Mouse (Mus musculus): ENCODE results near the gene Tfap4. TPM values are rescaled to one million over a fixed set of nuclear protein-coding genes. Genes with fewer than 3 reads are reported as not detected.

The Tfap4 gene
- 15.7 and 17.3 TPM in 2 replicates for polyA plus RNA-seq (2015; fragmentation: Nextera tagmentation; extraction: Ambion mirVana)

- H3K27me3 ChIP-seq, result 0 out of 2 replicates have a peak, but pooled peaks cover 2% of the 10 kb centered on the region
- H3K9ac ChIP-seq, result peak within 1 kb of the TSS; percentile 75
- peak within 1 kb of the TSS; percentile 92 for H3K27ac ChIP-seq
- H3K4me3 ChIP-seq, result peak within 1 kb of the TSS; percentile 73
- peak; percentile 31 for ATAC-seq
- 1% methylated on average over 16 of the region's 17 CpGs for WGBS
- H3K36me3 ChIP-seq (ENCODE audit: poor library complexity, severe bottlenecking), result no peaks in the 10 kb centered on the region
- H3K9me3 ChIP-seq (replicated peaks), result no peaks in the 10 kb centered on the region
- H3K4me1 ChIP-seq, result peaks cover 21% of the 10 kb centered on the region
- H3K4me2 ChIP-seq, result peak within 1 kb of the TSS; percentile 89
Observed at GRCm38 (mm10) chr16:4559715-4560144, at the start of gene Tfap4. Gene Tfap4, minus strand, starts transcription at chr16:4559854.

DNA sequence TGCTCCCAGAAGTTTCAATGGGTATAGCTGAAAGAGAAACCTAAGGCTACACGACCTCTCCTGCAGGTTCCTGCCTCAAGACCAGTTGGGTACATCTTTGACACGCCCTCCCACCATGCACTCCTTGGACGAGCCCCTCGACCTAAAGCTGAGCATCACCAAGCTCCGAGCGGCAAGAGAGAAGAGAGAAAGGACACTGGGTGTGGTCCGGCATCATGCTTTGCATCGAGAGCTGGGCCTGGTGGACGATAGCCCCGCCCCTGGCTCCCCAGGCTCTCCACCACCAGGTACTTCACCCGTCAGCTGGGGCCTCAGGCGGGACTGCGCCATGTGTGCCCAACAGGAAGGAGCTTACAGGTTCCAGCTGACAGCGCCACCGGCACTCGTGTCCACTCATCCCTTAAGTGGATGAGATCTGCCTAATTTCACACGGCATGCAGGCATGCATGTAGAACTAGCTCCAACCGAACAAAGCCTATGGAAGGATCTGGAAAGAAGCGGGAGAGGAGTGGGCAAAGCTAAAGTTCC, 48.9 kb upstream of the Tfap4 start:
- Histone ChIP-seq H3K4me2 (no peak overlapping the region), H3K27me3 (no peaks in the 10 kb centered on the region), H3K9ac (no peak overlapping the region), H3K27ac (no peak overlapping the region), H3K9me3 (replicated peaks) (no peaks in the 10 kb centered on the region), H3K4me1 (peaks cover 39% of the 10 kb centered on the region), H3K36me3 (ENCODE audit: poor library complexity, severe bottlenecking) (peaks cover 47% of the 10 kb centered on the region), H3K4me3 (no peak overlapping the region)
- ATAC-seq, result no peak
- WGBS, result 83% methylated on average over 19 of the region's 19 CpGs

GRCm38 (mm10) chr16:4607818-4608531, 48.3 kb upstream of the Tfap4 start:
- H3K27me3 ChIP-seq, result no peaks in the 10 kb centered on the region
- H3K4me3 ChIP-seq, result no peak overlapping the region
- no peak overlapping the region for H3K9ac ChIP-seq
- H3K36me3 ChIP-seq (ENCODE audit: poor library complexity, severe bottlenecking), result peaks cover 41% of the 10 kb centered on the region
- 60% methylated on average over 9 of the region's 9 CpGs for WGBS
- H3K9me3 ChIP-seq (replicated peaks), result no peaks in the 10 kb centered on the region
- peaks cover 45% of the 10 kb centered on the region for H3K4me1 ChIP-seq
- no peak overlapping the region for H3K4me2 ChIP-seq
- no peak overlapping the region for H3K27ac ChIP-seq
- ATAC-seq, result peak; percentile 55

DNA sequence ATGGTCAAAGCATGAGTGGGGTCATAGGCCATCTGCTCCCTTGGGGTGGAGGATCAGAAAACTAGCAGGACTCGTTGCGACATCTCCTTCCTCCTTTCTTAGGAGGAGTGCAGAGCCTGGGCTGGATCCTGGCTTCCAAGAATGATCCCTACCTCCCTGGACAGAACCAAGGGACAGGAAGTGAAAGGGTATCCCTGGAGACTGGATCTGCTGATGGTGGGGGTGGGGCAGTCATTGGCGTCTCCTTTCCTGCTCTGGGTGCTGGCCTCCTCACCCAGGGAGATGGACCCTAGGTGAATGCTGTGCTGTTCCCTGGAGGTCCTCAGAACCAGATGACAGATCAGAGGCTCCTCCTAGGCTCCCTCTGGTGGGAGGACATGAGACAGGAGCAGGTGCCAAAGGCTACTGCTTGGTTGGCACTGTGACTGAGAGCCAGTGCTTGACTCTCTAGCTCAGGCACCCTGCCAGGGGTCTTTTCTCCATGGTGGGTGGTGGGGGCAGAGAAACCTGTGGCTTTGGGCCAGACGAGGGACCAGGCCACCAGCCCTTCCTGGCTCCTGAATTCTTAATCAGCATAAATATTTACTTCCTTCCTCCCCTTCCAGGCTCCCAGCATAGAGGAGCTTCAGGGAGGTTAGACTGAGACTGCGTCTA, 46.9 kb upstream of the Tfap4 start:
- no peak overlapping the region for H3K9ac ChIP-seq
- peaks cover 27% of the 10 kb centered on the region for H3K36me3 ChIP-seq (ENCODE audit: poor library complexity, severe bottlenecking)
- no peak overlapping the region for H3K4me3 ChIP-seq
- no peaks in the 10 kb centered on the region for H3K9me3 ChIP-seq (replicated peaks)
- ATAC-seq, result no peak
- no peaks in the 10 kb centered on the region for H3K27me3 ChIP-seq
- H3K4me2 ChIP-seq, result no peak overlapping the region
- H3K27ac ChIP-seq, result no peak overlapping the region
- WGBS, result 53% methylated on average over 5 of the region's 5 CpGs
- H3K4me1 ChIP-seq, result peaks cover 58% of the 10 kb centered on the region

DNA sequence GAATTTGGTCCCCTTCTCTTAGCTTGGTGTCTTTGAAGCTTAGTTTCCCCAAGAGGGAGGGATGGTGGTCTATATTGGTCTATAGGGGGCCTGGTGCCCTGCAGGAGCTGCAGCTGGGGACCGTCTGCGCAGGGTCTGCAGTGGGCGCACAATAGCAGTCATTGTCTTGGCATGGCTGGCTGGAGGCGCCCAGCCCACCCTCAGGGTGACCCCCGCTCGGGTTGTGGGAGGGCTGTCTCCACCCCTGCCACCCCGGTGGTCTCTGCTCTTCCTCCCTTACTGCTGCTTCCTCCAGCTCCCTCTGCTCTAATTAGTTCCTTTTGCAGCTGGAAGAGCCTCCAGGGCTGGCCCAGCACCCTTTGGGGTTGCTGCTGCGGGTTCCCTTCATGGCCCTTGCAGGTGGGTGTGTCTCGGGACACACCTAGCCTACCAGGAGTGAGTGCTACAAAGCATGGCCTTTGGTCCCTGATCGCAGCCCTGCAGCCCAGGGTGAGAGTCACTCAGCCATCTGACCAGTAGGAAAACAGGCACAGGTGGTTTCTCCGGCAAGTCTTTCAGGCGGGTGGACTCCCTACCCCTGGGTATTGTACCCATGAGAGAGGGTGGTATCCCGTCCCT, 46.0 kb upstream of the Tfap4 start:
- Histone ChIP-seq H3K9me3 (replicated peaks) (no peaks in the 10 kb centered on the region), H3K9ac (no peak overlapping the region), H3K36me3 (ENCODE audit: poor library complexity, severe bottlenecking) (peaks cover 24% of the 10 kb centered on the region), H3K27ac (no peak overlapping the region), H3K4me1 (peaks cover 66% of the 10 kb centered on the region), H3K4me2 (peak overlapping the region; percentile 2; the same call in 1 of the 2 replicates), H3K4me3 (no peak overlapping the region), H3K27me3 (no peaks in the 10 kb centered on the region)
- WGBS, result 35% methylated on average over 13 of the region's 13 CpGs
- ATAC-seq, result no peak

- Histone ChIP-seq H3K4me1 (peaks cover 71% of the 10 kb centered on the region), H3K27ac (no peak overlapping the region), H3K36me3 (ENCODE audit: poor library complexity, severe bottlenecking) (peaks cover 12% of the 10 kb centered on the region; the same call in 1 of the 2 replicates), H3K9ac (no peak overlapping the region), H3K4me2 (no peak overlapping the region), H3K27me3 (no peaks in the 10 kb centered on the region), H3K4me3 (no peak overlapping the region), H3K9me3 (replicated peaks) (no peaks in the 10 kb centered on the region)
- WGBS, result 67% methylated on average over 11 of the region's 11 CpGs
- no peak for ATAC-seq
Observed at GRCm38 (mm10) chr16:4604293-4604837, 44.7 kb upstream of the Tfap4 start.

GRCm38 (mm10) chr16:4603453-4603837, 43.8 kb upstream of the Tfap4 start:
- Histone ChIP-seq H3K4me1 (peaks cover 80% of the 10 kb centered on the region), H3K36me3 (ENCODE audit: poor library complexity, severe bottlenecking) (0 out of 2 replicates have a peak, but pooled peaks cover 5% of the 10 kb centered on the region), H3K4me3 (no peak overlapping the region), H3K27ac (no peak overlapping the region), H3K9me3 (replicated peaks) (no peaks in the 10 kb centered on the region), H3K9ac (peak overlapping the region; percentile 22; the same call in 1 of the 2 replicates), H3K27me3 (no peaks in the 10 kb centered on the region), H3K4me2 (no peak overlapping the region)
- ATAC-seq, result no peak
- 82% methylated on average over 1 of the region's 1 CpGs for WGBS

GRCm38 (mm10) chr16:4602766-4603452, 43.3 kb upstream of the Tfap4 start:
- Histone ChIP-seq H3K4me3 (no peak overlapping the region), H3K4me1 (peaks cover 86% of the 10 kb centered on the region), H3K27ac (peak overlapping the region; percentile 21; the same call in 1 of the 2 replicates), H3K9me3 (replicated peaks) (no peaks in the 10 kb centered on the region), H3K36me3 (ENCODE audit: poor library complexity, severe bottlenecking) (0 out of 2 replicates have a peak, but pooled peaks cover 5% of the 10 kb centered on the region), H3K9ac (peak overlapping the region; percentile 22; the same call in 1 of the 2 replicates), H3K27me3 (no peaks in the 10 kb centered on the region), H3K4me2 (no peak overlapping the region)
- WGBS, result 46% methylated on average over 7 of the region's 7 CpGs
- ATAC-seq, result no peak

- Histone ChIP-seq H3K9ac (no peak overlapping the region), H3K4me1 (peaks cover 88% of the 10 kb centered on the region), H3K4me2 (no peak overlapping the region), H3K36me3 (ENCODE audit: poor library complexity, severe bottlenecking) (0 out of 2 replicates have a peak, but pooled peaks cover 5% of the 10 kb centered on the region), H3K27me3 (no peaks in the 10 kb centered on the region), H3K27ac (peak overlapping the region; percentile 19; the same call in 1 of the 2 replicates), H3K9me3 (replicated peaks) (no peaks in the 10 kb centered on the region), H3K4me3 (no peak overlapping the region)
- WGBS, result 18% methylated on average over 3 of the region's 3 CpGs
- no peak for ATAC-seq
Observed at GRCm38 (mm10) chr16:4602189-4602588, 42.5 kb upstream of the Tfap4 start.

- no peak overlapping the region for H3K9ac ChIP-seq
- no peaks in the 10 kb centered on the region for H3K27me3 ChIP-seq
- no peak for ATAC-seq
- whole genome bisulfite sequencing, result 83% methylated on average over 9 of the region's 9 CpGs
- H3K4me2 ChIP-seq, result no peak overlapping the region
- no peaks in the 10 kb centered on the region for H3K9me3 ChIP-seq (replicated peaks)
- no peak overlapping the region for H3K27ac ChIP-seq
- H3K36me3 ChIP-seq (ENCODE audit: poor library complexity, severe bottlenecking), result 0 out of 2 replicates have a peak, but pooled peaks cover 5% of the 10 kb centered on the region
- H3K4me3 ChIP-seq, result no peak overlapping the region
- H3K4me1 ChIP-seq, result peaks cover 88% of the 10 kb centered on the region
Observed at GRCm38 (mm10) chr16:4600701-4601310, 41.2 kb upstream of the Tfap4 start.

DNA sequence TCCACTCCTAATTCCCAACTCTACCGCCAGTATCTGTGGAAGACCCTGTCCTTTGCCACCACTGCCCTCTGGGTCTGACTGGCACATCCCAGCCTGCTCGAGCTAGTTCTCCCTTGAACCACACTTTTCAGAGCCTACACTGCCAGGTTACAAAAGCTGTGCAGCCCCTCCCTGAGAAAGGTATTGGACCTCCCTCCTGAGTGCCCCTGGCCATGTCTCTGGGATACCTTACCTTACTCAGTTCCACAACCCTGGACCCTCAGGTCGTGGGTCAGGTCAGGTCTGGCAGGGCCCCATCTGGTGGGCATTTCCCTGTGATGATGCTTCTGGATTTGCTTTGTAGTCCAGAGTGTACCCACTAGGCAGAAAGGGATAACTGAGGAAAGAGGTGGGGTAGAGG, 40.0 kb upstream of the Tfap4 start:
- no peak for ATAC-seq
- Histone ChIP-seq H3K27ac (no peak overlapping the region), H3K4me1 (peaks cover 84% of the 10 kb centered on the region), H3K27me3 (no peaks in the 10 kb centered on the region), H3K9me3 (replicated peaks) (no peaks in the 10 kb centered on the region), H3K36me3 (ENCODE audit: poor library complexity, severe bottlenecking) (0 out of 2 replicates have a peak, but pooled peaks cover 5% of the 10 kb centered on the region), H3K9ac (no peak overlapping the region), H3K4me2 (no peak overlapping the region), H3K4me3 (no peak overlapping the region)
- WGBS, result 79% methylated on average over 3 of the region's 3 CpGs
